Mouse (Mus musculus): Measurements from ENCODE around the gene Ntm.

DNA sequence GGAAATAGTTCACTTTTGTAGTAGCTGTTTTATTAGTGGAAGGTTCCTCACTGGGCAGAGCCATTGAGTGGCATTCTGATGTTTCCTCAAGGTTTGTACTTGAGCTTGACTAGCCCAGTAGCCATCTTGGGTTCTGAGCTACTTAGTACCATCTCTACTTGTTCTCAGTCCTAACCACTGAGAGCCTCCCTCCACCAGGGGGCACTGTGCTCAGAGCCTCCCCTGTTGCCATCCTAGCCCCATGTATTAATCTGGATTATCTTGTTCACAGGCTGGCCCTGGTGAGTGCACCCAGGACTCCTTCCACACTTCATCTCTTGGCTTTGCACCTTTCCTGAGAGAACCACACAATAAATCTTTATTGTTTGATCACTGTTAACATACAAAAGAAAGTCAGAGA, 555.0 kb downstream of the Ntm start:
- no peak for TF ChIP-seq MYOD1 (IDR thresholded peaks at IDR 0.05; ENCODE audit: control insufficient read depth in 1 of 3, insufficient read length in 2 of 3, low read depth in 2 of 3)
- TF ChIP-seq POLR2A (IDR thresholded peaks at IDR 0.05; ENCODE audit: insufficient read length, low read depth): no peak
- no peak for TF ChIP-seq USF1 (IDR thresholded peaks at IDR 0.05; ENCODE audit: low read depth)
- TF ChIP-seq MAX (IDR thresholded peaks at IDR 0.05; ENCODE audit: low read depth): no peak
- no peak for TF ChIP-seq E2F4 (IDR thresholded peaks at IDR 0.05; ENCODE audit: insufficient read depth)
- no peak for TF ChIP-seq SRF (IDR thresholded peaks at IDR 0.05; ENCODE audit: control insufficient read depth, insufficient read length, low read depth)
- TF ChIP-seq MYOG (IDR thresholded peaks at IDR 0.05; ENCODE audit: control insufficient read depth in 1 of 3, insufficient read depth in 1 of 3, insufficient read length in 2 of 3, low read depth in 2 of 3): no peak
- no peak for TF ChIP-seq TCF3 (IDR thresholded peaks at IDR 0.05; ENCODE audit: insufficient read length, low read depth)
- no peak for TF ChIP-seq TCF12 (IDR thresholded peaks at IDR 0.05; ENCODE audit: insufficient read depth, poor library complexity, severe bottlenecking)
